Mouse (Mus musculus): ENCODE results near the gene Cyp26c1. TPM values are rescaled to one million over a fixed set of nuclear protein-coding genes. Genes with fewer than 3 reads are reported as not detected.

The Cyp26c1 gene
- polyA plus RNA-seq, 2 experiments: 0.09 to 0.21 TPM

- DNase-seq (ENCODE audit: low spot score): no peak
- Histone ChIP-seq H3K4me3 (replicated peaks; ENCODE audit: low read length) (no peak overlapping the region), H3K9me3 (ENCODE audit: control insufficient read depth, low read length) (no peaks in the 10 kb centered on the region), H3K27me3 (ENCODE audit: control insufficient read depth, insufficient read depth, low read length) (no peaks in the 10 kb centered on the region), H3K4me2 (replicated peaks; ENCODE audit: low read depth, low read length, severe bottlenecking) (no peak overlapping the region), H3K9ac (ENCODE audit: low read depth, low read length, severe bottlenecking) (no peak overlapping the region), H3K27ac (replicated peaks; ENCODE audit: low read depth, low read length) (no peak overlapping the region), H3K36me3 (ENCODE audit: control insufficient read depth, insufficient read depth, low read length) (no peaks in the 10 kb centered on the region), H3K4me1 (ENCODE audit: control insufficient read depth, insufficient read depth, low read length) (no peaks in the 10 kb centered on the region)
- no peak for ATAC-seq (ENCODE audit: low FRiP score, low read depth)
- TF ChIP-seq POLR2A (IDR thresholded peaks at IDR 0.05; ENCODE audit: borderline replicate concordance, extremely low read depth, insufficient read depth, insufficient read length): no peak
- 97% methylated on average over 2 of the region's 2 CpGs for WGBS
These were observed 42.0 kb downstream of the Cyp26c1 start for GRCm38 (mm10) chr19:37727366-37727765.

- no peak for ATAC-seq (ENCODE audit: low FRiP score, low read depth)
- WGBS: 83% methylated on average over 8 of the region's 8 CpGs
These were observed 50.0 kb downstream of the Cyp26c1 start for GRCm38 (mm10) chr19:37735426-37735825.

GRCm38 (mm10) chr19:37738575-37738974 lies 53.2 kb downstream of the Cyp26c1 start:
- H3K4me2 ChIP-seq (replicated peaks; ENCODE audit: low read depth, low read length, severe bottlenecking): no peak overlapping the region
- H3K4me3 ChIP-seq (replicated peaks; ENCODE audit: low read length): no peak overlapping the region
- 92% methylated on average over 3 of the region's 3 CpGs for WGBS
- H3K27ac ChIP-seq (replicated peaks; ENCODE audit: low read depth, low read length): no peak overlapping the region
- DNase-seq (ENCODE audit: low spot score) (no peak), ATAC-seq (ENCODE audit: low FRiP score, low read depth) (no peak)
- H3K36me3 ChIP-seq (ENCODE audit: control insufficient read depth, insufficient read depth, low read length): no peaks in the 10 kb centered on the region
- no peaks in the 10 kb centered on the region for H3K4me1 ChIP-seq (ENCODE audit: control insufficient read depth, insufficient read depth, low read length)
- no peak for TF ChIP-seq POLR2A (IDR thresholded peaks at IDR 0.05; ENCODE audit: borderline replicate concordance, extremely low read depth, insufficient read depth, insufficient read length)
- H3K9me3 ChIP-seq (ENCODE audit: control insufficient read depth, low read length): no peaks in the 10 kb centered on the region
- no peaks in the 10 kb centered on the region for H3K27me3 ChIP-seq (ENCODE audit: control insufficient read depth, insufficient read depth, low read length)
- no peak overlapping the region for H3K9ac ChIP-seq (ENCODE audit: low read depth, low read length, severe bottlenecking)

More at GRCm38 (mm10) chr19:37735426-37735825, 50.0 kb downstream of the Cyp26c1 start:
- Histone ChIP-seq H3K4me3 (replicated peaks; ENCODE audit: low read length) (no peak overlapping the region), H3K4me2 (replicated peaks; ENCODE audit: low read depth, low read length, severe bottlenecking) (no peak overlapping the region), H3K27ac (replicated peaks; ENCODE audit: low read depth, low read length) (no peak overlapping the region), H3K9ac (ENCODE audit: low read depth, low read length, severe bottlenecking) (no peak overlapping the region), H3K27me3 (ENCODE audit: control insufficient read depth, insufficient read depth, low read length) (no peaks in the 10 kb centered on the region), H3K9me3 (ENCODE audit: control insufficient read depth, low read length) (no peaks in the 10 kb centered on the region), H3K36me3 (ENCODE audit: control insufficient read depth, insufficient read depth, low read length) (no peaks in the 10 kb centered on the region), H3K4me1 (ENCODE audit: control insufficient read depth, insufficient read depth, low read length) (no peaks in the 10 kb centered on the region)
- no peak for DNase-seq (ENCODE audit: low spot score)
- no peak for TF ChIP-seq POLR2A (IDR thresholded peaks at IDR 0.05; ENCODE audit: borderline replicate concordance, extremely low read depth, insufficient read depth, insufficient read length)

GRCm38 (mm10) chr19:37740043-37740442 lies 54.7 kb downstream of the Cyp26c1 start:
- Histone ChIP-seq H3K9ac (ENCODE audit: low read depth, low read length, severe bottlenecking) (no peak overlapping the region), H3K36me3 (ENCODE audit: control insufficient read depth, insufficient read depth, low read length) (no peaks in the 10 kb centered on the region), H3K27ac (replicated peaks; ENCODE audit: low read depth, low read length) (no peak overlapping the region), H3K4me2 (replicated peaks; ENCODE audit: low read depth, low read length, severe bottlenecking) (no peak overlapping the region), H3K27me3 (ENCODE audit: control insufficient read depth, insufficient read depth, low read length) (no peaks in the 10 kb centered on the region), H3K4me3 (replicated peaks; ENCODE audit: low read length) (no peak overlapping the region), H3K9me3 (ENCODE audit: control insufficient read depth, low read length) (no peaks in the 10 kb centered on the region), H3K4me1 (ENCODE audit: control insufficient read depth, insufficient read depth, low read length) (no peaks in the 10 kb centered on the region)
- no peak for ATAC-seq (ENCODE audit: low FRiP score, low read depth)
- no peak for DNase-seq (ENCODE audit: low spot score)
- WGBS: 46% methylated on average over 7 of the region's 7 CpGs
- no peak for TF ChIP-seq POLR2A (IDR thresholded peaks at IDR 0.05; ENCODE audit: borderline replicate concordance, extremely low read depth, insufficient read depth, insufficient read length)

Other genes with a start within 250 kb of the Cyp26c1 start
- gene Exoc6, start 135.2 kb upstream of the Cyp26c1 start, polyA plus RNA-seq (2012; rRNA removed): 4.4 and 5.3 TPM in 2 replicates
- gene Exoc6, start 135.2 kb upstream of the Cyp26c1 start, polyA plus RNA-seq (2014; fragmentation: Nextera tagmentation; extraction: Ambion mirVana): 8.8 and 9.0 TPM in 2 replicates
- 6.6 and 8.3 TPM in 2 replicates for gene Cyp26a1, start 12.2 kb downstream of the Cyp26c1 start, polyA plus RNA-seq (2012; rRNA removed)
- 3.0 and 3.4 TPM in 2 replicates for gene Cyp26a1, start 12.2 kb downstream of the Cyp26c1 start, polyA plus RNA-seq (2014; fragmentation: Nextera tagmentation; extraction: Ambion mirVana)

Measured in limb, embryonic 14.5 days (tissue).